Mouse (Mus musculus) MEL (cell line): ENCODE measurements around the gene Stambp. TPM values are rescaled to one million over a fixed set of nuclear protein-coding genes. Genes with fewer than 3 reads are reported as not detected.

Experiments used
- DNase-seq: peaks from one replicate; pipeline ENCODE4 v3.0.0; 2011; ENCODE audit warnings: low read depth, low spot score
- H3K27ac ChIP-seq: 2 replicates; pipeline ENCODE4 v1.5.1; 2012; ENCODE audit warnings: low read depth, mild to moderate bottlenecking, control low read depth, low read length, moderate library complexity; ENCODE audit not compliant: control insufficient read depth
- H3K27me3 ChIP-seq, 2 experiments: fragments of 150-350 bp in 1 of 2; sonication (generic) in 1 of 2; 2 replicates each; pipeline ENCODE4 v1.6.1; 2012; ENCODE audit warnings: low read length in 2 of 2, mild to moderate bottlenecking in 2 of 2, improper control_type of control experiment in 1 of 2, moderate library complexity in 1 of 2; ENCODE audit not compliant: insufficient read depth in 2 of 2, control insufficient read depth in 1 of 2
- H3K36me3 ChIP-seq, 2 experiments: 2 replicates each; pipeline ENCODE4 v1.6.1; 2012 to 2014; ENCODE audit warnings: low read length in 2 of 2, improper control_type of control experiment in 1 of 2, inconsistent platforms in 1 of 2, mild to moderate bottlenecking in 1 of 2; ENCODE audit not compliant: insufficient read depth in 2 of 2, control insufficient read depth in 1 of 2
- H3K4me1 ChIP-seq, 2 experiments: fragments of 150-350 bp in 1 of 2; sonication (generic) in 1 of 2; 2 replicates each; pipeline ENCODE4 v1.6.1; 2012; ENCODE audit warnings: low read length in 2 of 2, improper control_type of control experiment in 1 of 2, mild to moderate bottlenecking in 1 of 2; ENCODE audit not compliant: insufficient read depth in 2 of 2, control insufficient read depth in 1 of 2
- H3K4me3 ChIP-seq, 2 experiments: fragments of 150-350 bp in 1 of 2; sonication (generic) in 1 of 2; 2 replicates each; pipeline ENCODE4 v1.5.1; 2012; ENCODE audit warnings: low read depth in 2 of 2, low read length in 2 of 2, mild to moderate bottlenecking in 2 of 2, moderate library complexity in 2 of 2, control low read depth in 1 of 2, improper control_type of control experiment in 1 of 2; ENCODE audit not compliant: control insufficient read depth in 1 of 2, insufficient read depth in 1 of 2
- H3K79me2 ChIP-seq: 2 replicates; pipeline ENCODE4 v1.6.1; 2012; ENCODE audit warnings: mild to moderate bottlenecking, low read length, moderate library complexity; ENCODE audit not compliant: control insufficient read depth, poor library complexity, insufficient read depth
- H3K9ac ChIP-seq: 2 replicates; pipeline ENCODE4 v1.6.1; 2012; ENCODE audit warnings: low read depth, mild to moderate bottlenecking, control low read depth, low read length, moderate library complexity; ENCODE audit not compliant: control insufficient read depth, poor library complexity, severe bottlenecking
- H3K9me3 ChIP-seq: fragments of 150-350 bp; sonication (generic); replicated peaks from 2 replicates; pipeline ENCODE4 v1.6.1; 2012; ENCODE audit warnings: mild to moderate bottlenecking, low read length, improper control_type of control experiment, moderate library complexity; ENCODE audit not compliant: insufficient read depth
- CTCF ChIP-seq, 3 experiments: IDR thresholded peaks in 2 of 3; conservative IDR thresholded peaks in 1 of 3; 2 replicates each; pipeline ENCODE4 v1.5.1; 2011 to 2012; ENCODE audit warnings: low read length in 3 of 3, low read depth in 2 of 3, mild to moderate bottlenecking in 2 of 3, improper control_type of control experiment in 1 of 3, inconsistent platforms in 1 of 3, mixed read lengths in 1 of 3, moderate library complexity in 1 of 3; ENCODE audit not compliant: control insufficient read depth in 1 of 3, insufficient read depth in 1 of 3, poor library complexity in 1 of 3, severe bottlenecking in 1 of 3
- ELF1 ChIP-seq: IDR thresholded peaks from 2 replicates; pipeline ENCODE4 v1.6.1; 2014; ENCODE audit warnings: low read depth, mild to moderate bottlenecking, inconsistent platforms, low read length, improper control_type of control experiment, moderate library complexity
- ETS1 ChIP-seq: IDR thresholded peaks from 2 replicates; pipeline ENCODE4 v1.6.1; 2012; ENCODE audit warnings: low read depth, mild to moderate bottlenecking, inconsistent platforms, low read length, improper control_type of control experiment, moderate library complexity
- GATA1 ChIP-seq: IDR thresholded peaks from 2 replicates; pipeline ENCODE4 v1.6.1; 2011; ENCODE audit warnings: low read depth, low read length, improper control_type of control experiment
- HCFC1 ChIP-seq: IDR thresholded peaks from 2 replicates; pipeline ENCODE4 v1.6.1; 2012; ENCODE audit warnings: low read depth, mild to moderate bottlenecking, inconsistent platforms, low read length, improper control_type of control experiment, moderate library complexity
- JUND ChIP-seq: IDR thresholded peaks from 2 replicates; pipeline ENCODE4 v1.6.1; 2011; ENCODE audit warnings: low read depth, mild to moderate bottlenecking, improper control_type of control experiment, low read length
- KAT2A ChIP-seq: conservative IDR thresholded peaks from 2 replicates; pipeline ENCODE4 v1.6.1; 2012; ENCODE audit warnings: low read depth, low read length, improper control_type of control experiment, inconsistent platforms
- MAFK ChIP-seq: IDR thresholded peaks from 2 replicates; pipeline ENCODE4 v1.6.1; 2011; ENCODE audit warnings: low read depth, mild to moderate bottlenecking, low read length, improper control_type of control experiment, borderline replicate concordance
- MAX ChIP-seq: IDR thresholded peaks from 2 replicates; pipeline ENCODE4 v1.6.1; 2011; ENCODE audit warnings: low read length, improper control_type of control experiment
- MEF2A ChIP-seq: IDR thresholded peaks from 2 replicates; pipeline ENCODE4 v1.6.1; 2014; ENCODE audit warnings: low read depth, mild to moderate bottlenecking, inconsistent platforms, low read length, improper control_type of control experiment; ENCODE audit not compliant: poor library complexity, insufficient replicate concordance, severe bottlenecking; ENCODE audit errors: extremely low read depth
- MXI1 ChIP-seq: IDR thresholded peaks from 2 replicates; pipeline ENCODE4 v1.6.1; 2011; ENCODE audit warnings: mild to moderate bottlenecking, low read depth, low read length, improper control_type of control experiment
- NELFE ChIP-seq: IDR thresholded peaks from 2 replicates; pipeline ENCODE4 v1.6.1; 2011; ENCODE audit warnings: low read depth, low read length, improper control_type of control experiment
- POLR2A ChIP-seq, 2 experiments: IDR thresholded peaks; 2 replicates each; pipeline ENCODE4 v1.6.1; 2011 to 2012; ENCODE audit warnings: low read length in 2 of 2, mild to moderate bottlenecking in 2 of 2, control low read depth in 1 of 2, improper control_type of control experiment in 1 of 2, low read depth in 1 of 2, moderate library complexity in 1 of 2; ENCODE audit not compliant: control insufficient read depth in 1 of 2, insufficient read depth in 1 of 2, poor library complexity in 1 of 2
- POLR2AphosphoS2 ChIP-seq: IDR thresholded peaks from 2 replicates; pipeline ENCODE4 v1.6.1; 2011; ENCODE audit warnings: low read length, improper control_type of control experiment
- POLR2AphosphoS5 ChIP-seq: IDR thresholded peaks from 2 replicates; pipeline ENCODE4 v1.6.1; 2012; ENCODE audit warnings: low read depth, borderline replicate concordance, mild to moderate bottlenecking, inconsistent platforms, low read length, moderate library complexity, mixed read lengths
- RCOR1 ChIP-seq: IDR thresholded peaks from 2 replicates; pipeline ENCODE4 v1.6.1; 2012; ENCODE audit warnings: low read depth, mild to moderate bottlenecking, inconsistent platforms, low read length, improper control_type of control experiment
- SIN3A ChIP-seq: IDR thresholded peaks from 2 replicates; pipeline ENCODE4 v1.6.1; 2012; ENCODE audit warnings: low read length, improper control_type of control experiment, inconsistent platforms
- SMC3 ChIP-seq: IDR thresholded peaks from 2 replicates; pipeline ENCODE4 v1.6.1; 2011; ENCODE audit warnings: low read depth, low read length, improper control_type of control experiment
- TAL1 ChIP-seq: IDR thresholded peaks from 2 replicates; pipeline ENCODE4 v1.6.1; 2012; ENCODE audit warnings: mild to moderate bottlenecking, inconsistent platforms, low read length, moderate library complexity, mixed read lengths
- TBP ChIP-seq: IDR thresholded peaks from 2 replicates; pipeline ENCODE4 v1.8.0; 2011; ENCODE audit warnings: low read depth, low read length, improper control_type of control experiment
- TCF12 ChIP-seq: IDR thresholded peaks from 2 replicates; pipeline ENCODE4 v1.6.1; 2014; ENCODE audit warnings: low read depth, mild to moderate bottlenecking, inconsistent platforms, low read length, improper control_type of control experiment, moderate library complexity
- USF2 ChIP-seq, 2 experiments: IDR thresholded peaks; 2 replicates each; pipeline ENCODE4 v1.6.1; 2011 to 2012; ENCODE audit warnings: improper control_type of control experiment in 2 of 2, low read length in 2 of 2, borderline replicate concordance in 1 of 2, inconsistent platforms in 1 of 2, low read depth in 1 of 2, mild to moderate bottlenecking in 1 of 2; ENCODE audit not compliant: insufficient read depth in 1 of 2
- ZMIZ1 ChIP-seq: IDR thresholded peaks from 2 replicates; pipeline ENCODE4 v1.6.1; 2012; ENCODE audit warnings: low read depth, mild to moderate bottlenecking, inconsistent platforms, low read length, improper control_type of control experiment, moderate library complexity
- polyA plus RNA-seq, 2 experiments: library from polyadenylated mRNA; stranded (reverse) in 1 of 2; unstranded in 1 of 2; fragments of >175 nt in 1 of 2; fragments of >200 nt in 1 of 2; gene quantifications; 2 replicates each; pipeline versions ENCODE4 v1.2.1 to v1.2.4; 2012; ENCODE audit warnings: low replicate concordance in 2 of 2, low read depth in 1 of 2; ENCODE audit not compliant: insufficient read length in 2 of 2, insufficient read depth in 1 of 2, missing spikeins in 1 of 2
- total RNA-seq: library from RNA; depleted of rRNA; stranded (reverse); fragments of 300-350 nt; gene quantifications from 2 replicates; pipeline ENCODE4 v1.2.3, GENCODE M21; 2012

The Stambp gene
- total and polyA plus RNA-seq, 3 experiments = 4.0 to 18.3 TPM; not detected in 1

- Histone ChIP-seq H3K27me3 (peaks cover 4 to 8% of the 10 kb centered on the region in 2 experiments; a peak in 3 of 4 replicates), H3K9ac (peak overlapping the region; percentile 72), H3K4me3 (peak overlapping the region; percentile 84 to 97), H3K4me1 (peaks cover 3 to 4% of the 10 kb centered on the region in 2 experiments; a peak in 3 of 4 replicates), H3K36me3 (peaks cover 2 to 7% of the 10 kb centered on the region in 2 experiments; a peak in 3 of 4 replicates), H3K79me2 (no peaks in the 10 kb centered on the region; the same call in 1 of the 2 replicates), H3K27ac (no peak overlapping the region), H3K9me3 (no peaks in the 10 kb centered on the region)
- peak; percentile 96 for DNase-seq
- 0 out of 2 replicates have a peak, but pooled peaks have one; percentile 43 for TF ChIP-seq MAX
- no peak for TF ChIP-seq MAFK
- peak; percentile 92 for TF ChIP-seq SIN3A
- TF ChIP-seq USF2 (IDR thresholded peaks at IDR 0.05; ENCODE audit: borderline replicate concordance in 1 of 2, insufficient read depth in 1 of 2, low read depth in 1 of 2, low read length in 2 of 2) = no peak
- TF ChIP-seq CTCF (IDR thresholded peaks at IDR 0.05 in 2 of 3, conservative IDR thresholded peaks at IDR 0.05 in 1 of 3; ENCODE audit: control insufficient read depth in 1 of 3, insufficient read depth in 1 of 3, low read depth in 2 of 3, low read length in 3 of 3, poor library complexity in 1 of 3, severe bottlenecking in 1 of 3) = peak in 1 of 3 experiments; percentile 8; a peak in 1 of 6 replicates
- TF ChIP-seq POLR2A (IDR thresholded peaks at IDR 0.05; ENCODE audit: control insufficient read depth in 1 of 2, insufficient read depth in 1 of 2, low read depth in 1 of 2, low read length in 2 of 2, poor library complexity in 1 of 2) = peak; percentile 31 to 74; a peak in 3 of 4 replicates
- TF ChIP-seq TCF12 = peak; percentile 44; the same call in 1 of the 2 replicates
- TF ChIP-seq MEF2A = no peak
- TF ChIP-seq TBP = peak; percentile 80
- TF ChIP-seq MXI1 = peak; percentile 57
- no peak for TF ChIP-seq GATA1
- TF ChIP-seq ZMIZ1 = no peak
- peak; percentile 49; the same call in 1 of the 2 replicates for TF ChIP-seq POLR2AphosphoS2
- no peak for TF ChIP-seq JUND
- no peak; the same call in 1 of the 2 replicates for TF ChIP-seq KAT2A
- no peak for TF ChIP-seq SMC3
- TF ChIP-seq ETS1 = no peak
- no peak for TF ChIP-seq RCOR1
- peak; percentile 78 for TF ChIP-seq HCFC1
- no peak for TF ChIP-seq TAL1
- TF ChIP-seq NELFE = peak; percentile 65
- TF ChIP-seq ELF1 = peak; percentile 89
- TF ChIP-seq POLR2AphosphoS5 = no peak
These were observed 475 bp downstream of the Stambp start for GRCm38 (mm10) chr6:83571840-83572667.
